Mouse (Mus musculus) heart, adult 2 months (tissue): Measurements from ENCODE around the gene Ccdc148. TPM values are rescaled to one million over a fixed set of nuclear protein-coding genes. Genes with fewer than 3 reads are reported as not detected.

Experiments used
- DNase-seq, 2 experiments: peaks; one replicate each; pipeline ENCODE4 v3.0.0; 2021
- H3K27ac ChIP-seq: fragments of 200-600 bp; 2 replicates; pipeline ENCODE4 v1.8.1; 2022
- H3K27me3 ChIP-seq: fragments of 200-500 bp; 2 replicates; pipeline ENCODE4 v1.6.1; 2012; ENCODE audit warnings: mild to moderate bottlenecking, low read length, inconsistent platforms, mixed read lengths; ENCODE audit not compliant: control insufficient read depth, insufficient read depth
- H3K36me3 ChIP-seq: fragments of 200-500 bp; 2 replicates; pipeline ENCODE4 v1.6.1; 2012; ENCODE audit warnings: low read length, inconsistent platforms; ENCODE audit not compliant: control insufficient read depth, insufficient read depth
- H3K4me1 ChIP-seq: fragments of 200-500 bp; 2 replicates; pipeline ENCODE4 v1.6.1; 2011; ENCODE audit warnings: low read length; ENCODE audit not compliant: control insufficient read depth, insufficient read depth
- H3K4me3 ChIP-seq: fragments of 200-600 bp; 2 replicates; pipeline ENCODE4 v1.8.1; 2022
- H3K79me2 ChIP-seq: fragments of 200-500 bp; replicated peaks from 2 replicates; pipeline ENCODE4 v1.6.1; 2012; ENCODE audit warnings: mild to moderate bottlenecking, inconsistent platforms, low read length, moderate library complexity, mixed read lengths; ENCODE audit not compliant: control insufficient read depth, insufficient read depth
- H3K9ac ChIP-seq: fragments of 200-500 bp; 2 replicates; pipeline ENCODE4 v1.6.1; 2012; ENCODE audit warnings: low read depth, mild to moderate bottlenecking, control low read depth, inconsistent platforms, low read length, mixed read lengths
- CTCF ChIP-seq: fragments of 200-600 bp; IDR thresholded peaks from 2 replicates; pipeline ENCODE4 v1.8.1; 2022; ENCODE audit warnings: antibody characterized with exemption, mild to moderate bottlenecking, moderate library complexity
- EP300 ChIP-seq: fragments of 200-500 bp; IDR thresholded peaks from 2 replicates; pipeline ENCODE4 v1.6.1; 2011; ENCODE audit warnings: low read depth, low read length, control low read depth; ENCODE audit not compliant: insufficient read depth
- POLR2A ChIP-seq: fragments of 200-500 bp; IDR thresholded peaks from 2 replicates; pipeline ENCODE4 v1.6.1; 2011; ENCODE audit warnings: mild to moderate bottlenecking, low read depth, low read length, control low read depth; ENCODE audit not compliant: insufficient read depth
- WGBS: fragments of 180-500 bp; shearing (Covaris S2); methylation state at CpG from one replicate; pipeline ENCODE4 v1.1.7; 2018; 5-methylcytosine and 5-hydroxymethylcytosine counted together
- intact Hi-C: fragments of 180-260 bp; cut with DNase I; formaldehyde crosslinking; loops from one replicate; pipeline ENCODE4 v1.15.1; 2025
- polyA plus RNA-seq: library from polyadenylated mRNA; depleted of rRNA; stranded (reverse); fragments of >200 nt; gene quantifications from 2 replicates; pipeline ENCODE4 v1.2.3, GENCODE M21; 2012
- total RNA-seq, 2 experiments: library from RNA; stranded (reverse); gene quantifications; 2 replicates each; pipeline ENCODE4 v1.2.3; 2021

The Ccdc148 gene
- total and polyA plus RNA-seq, 3 experiments, result 0.10 to 0.93 (median 0.60) TPM

DNA sequence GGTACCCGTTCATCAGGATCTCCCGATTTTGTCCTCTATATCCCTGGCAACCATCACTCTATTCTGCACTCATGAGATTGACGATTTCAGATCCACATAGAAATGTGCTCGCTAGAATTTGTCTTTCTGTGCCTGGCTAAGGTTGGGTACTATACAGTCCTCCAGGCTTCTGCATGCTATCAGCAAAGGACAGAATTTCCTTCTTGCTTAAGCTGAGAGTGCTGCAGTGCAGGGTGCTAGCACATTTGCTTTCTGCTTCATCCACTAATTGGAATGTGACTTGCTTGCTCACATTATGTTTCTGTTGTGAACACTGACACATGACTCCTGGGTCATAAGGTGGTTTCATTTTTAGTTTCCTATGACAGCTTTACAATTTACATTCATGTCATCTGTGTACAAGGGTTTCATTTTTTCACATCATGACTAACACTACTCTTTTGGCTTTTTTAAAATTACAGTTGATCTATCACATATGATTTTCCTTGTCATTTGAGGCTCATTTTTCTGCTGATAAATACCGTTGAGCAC is 104.8 kb downstream of the Ccdc148 start:
- no peaks in the 10 kb centered on the region for H3K4me1 ChIP-seq
- no peak for TF ChIP-seq EP300
- TF ChIP-seq CTCF, result no peak
- no peak for TF ChIP-seq POLR2A
- H3K4me3 ChIP-seq, result no peak overlapping the region
- no peaks in the 10 kb centered on the region for H3K36me3 ChIP-seq
- intact Hi-C loops, result no loop called here
- 73% methylated on average over 5 of the region's 5 CpGs for WGBS
- H3K79me2 ChIP-seq, result no peaks in the 10 kb centered on the region
- H3K27me3 ChIP-seq, result no peaks in the 10 kb centered on the region
- DNase-seq, result no peak
- H3K27ac ChIP-seq, result no peak overlapping the region
- H3K9ac ChIP-seq, result no peak overlapping the region

DNA sequence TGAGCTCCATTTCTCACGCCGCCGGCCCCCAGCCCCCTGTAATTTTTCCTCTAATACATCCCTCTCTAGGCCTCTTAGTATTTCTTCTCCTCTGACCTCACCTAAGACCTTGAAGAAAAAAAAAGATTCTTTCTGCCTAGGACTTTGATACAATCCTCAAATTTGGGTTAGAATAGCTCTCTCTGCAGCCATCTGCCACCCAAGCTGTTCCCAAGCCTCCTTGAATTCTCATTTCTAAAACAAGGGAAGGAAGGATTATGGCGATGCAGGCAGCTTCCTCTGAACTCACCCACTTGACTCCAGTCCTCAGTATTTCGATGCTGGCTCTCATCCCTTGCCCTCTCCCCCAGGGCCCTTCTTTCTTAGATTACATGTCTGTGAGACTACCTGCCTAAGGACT is 106.1 kb downstream of the Ccdc148 start:
- DNase-seq, result no peak
- WGBS, result 70% methylated on average over 5 of the region's 5 CpGs
- no peaks in the 10 kb centered on the region for H3K27me3 ChIP-seq
- TF ChIP-seq EP300 (no peak), POLR2A (no peak), CTCF (no peak)
- H3K27ac ChIP-seq, result no peak overlapping the region
- H3K36me3 ChIP-seq, result no peaks in the 10 kb centered on the region
- H3K4me1 ChIP-seq, result no peaks in the 10 kb centered on the region
- H3K79me2 ChIP-seq, result no peaks in the 10 kb centered on the region
- no peak overlapping the region for H3K4me3 ChIP-seq
- no peak overlapping the region for H3K9ac ChIP-seq
- intact Hi-C loops, result no loop called here

DNA sequence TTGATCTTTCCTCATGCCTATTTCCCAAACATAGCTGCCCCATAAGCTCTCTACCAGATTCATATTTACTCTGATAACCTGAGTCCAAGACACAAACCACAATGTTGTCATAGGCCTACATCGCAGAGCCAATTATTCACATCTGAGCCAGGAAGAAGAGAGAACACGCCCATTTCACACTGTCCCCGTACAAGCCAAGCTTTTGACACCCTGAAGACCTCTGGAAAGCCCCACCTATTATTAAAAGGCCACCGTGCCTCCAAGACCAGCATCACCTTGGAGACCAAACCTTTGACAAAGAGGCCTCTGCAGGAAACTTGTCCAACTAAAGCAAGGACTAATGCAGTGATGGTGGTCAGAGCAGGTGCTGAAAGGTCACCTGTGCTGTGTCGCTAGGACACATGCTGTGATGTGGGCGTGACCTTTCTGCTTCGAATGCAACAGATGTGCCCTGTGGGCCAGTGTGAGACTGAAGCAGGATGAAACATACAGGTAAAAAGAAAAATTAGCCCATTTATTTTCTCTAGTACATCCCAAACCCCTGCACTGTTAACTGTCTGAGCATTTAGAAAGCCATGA is 106.9 kb downstream of the Ccdc148 start:
- Histone ChIP-seq H3K4me1 (no peaks in the 10 kb centered on the region), H3K4me3 (no peak overlapping the region), H3K27me3 (no peaks in the 10 kb centered on the region), H3K36me3 (no peaks in the 10 kb centered on the region), H3K79me2 (no peaks in the 10 kb centered on the region), H3K9ac (no peak overlapping the region), H3K27ac (no peak overlapping the region)
- intact Hi-C loops, result no loop called here
- WGBS, result 58% methylated on average over 7 of the region's 7 CpGs
- DNase-seq, result no peak
- TF ChIP-seq POLR2A (no peak), EP300 (no peak)

DNA sequence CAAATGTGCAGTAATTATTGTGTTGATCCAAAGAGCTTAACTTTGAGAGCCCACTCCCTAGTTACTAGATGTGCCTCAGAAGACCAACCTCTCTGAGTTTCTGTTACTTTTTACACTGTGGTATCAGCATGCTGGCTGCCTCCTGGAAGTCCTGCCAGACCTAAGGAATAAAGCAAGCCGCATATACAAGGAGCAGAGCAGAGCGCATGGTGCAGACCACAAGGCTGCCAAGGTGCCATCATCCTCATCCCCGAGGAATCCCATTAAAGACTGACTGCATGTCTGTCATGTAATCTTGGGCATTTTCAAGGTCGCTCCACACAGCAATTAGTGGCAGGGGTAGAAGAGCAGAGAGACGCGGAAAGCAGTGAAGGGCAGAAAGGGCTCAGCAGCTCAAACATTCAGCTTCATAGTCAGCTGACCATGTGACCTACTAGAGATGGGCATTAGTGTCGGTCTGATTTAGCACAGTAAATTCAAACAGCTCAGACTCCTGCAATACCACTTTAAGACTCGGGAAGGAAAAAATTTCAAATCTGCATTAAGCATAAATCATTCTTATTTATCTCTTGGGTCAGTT is 110.1 kb downstream of the Ccdc148 start:
- H3K9ac ChIP-seq, result no peak overlapping the region
- intact Hi-C loops, result no loop called here

DNA sequence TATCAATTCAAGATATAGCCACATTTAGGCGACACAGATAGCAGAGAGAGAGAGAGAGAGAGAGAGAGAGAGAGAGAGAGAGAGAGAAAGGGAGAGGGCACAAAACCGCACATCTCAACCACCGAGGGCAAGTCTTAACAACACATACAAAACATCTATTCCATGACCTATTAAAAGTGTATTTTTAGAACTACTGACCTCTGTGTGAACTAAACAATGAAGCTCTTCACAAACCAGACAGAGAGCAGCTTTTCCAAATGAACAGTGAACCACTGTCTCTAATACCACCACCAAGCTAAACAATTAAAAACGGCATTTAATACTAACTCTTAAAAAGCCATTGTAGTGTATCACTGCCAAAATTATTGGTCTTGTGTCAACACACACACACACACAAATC is 110.8 kb downstream of the Ccdc148 start:
- 53% methylated on average over 4 of the region's 4 CpGs for WGBS
- H3K27me3 ChIP-seq, result no peaks in the 10 kb centered on the region
- H3K36me3 ChIP-seq, result no peaks in the 10 kb centered on the region
- H3K4me3 ChIP-seq, result no peak overlapping the region
- H3K9ac ChIP-seq, result no peak overlapping the region
- DNase-seq, result no peak
- TF ChIP-seq CTCF, result no peak
- no peak for TF ChIP-seq POLR2A
- TF ChIP-seq EP300, result no peak
- H3K4me1 ChIP-seq, result no peaks in the 10 kb centered on the region
- H3K27ac ChIP-seq, result no peak overlapping the region
- intact Hi-C loops, result no loop called here
- no peaks in the 10 kb centered on the region for H3K79me2 ChIP-seq

More for the DNA sequence above, 110.1 kb downstream of the Ccdc148 start:
- Histone ChIP-seq H3K27me3 (no peaks in the 10 kb centered on the region), H3K36me3 (no peaks in the 10 kb centered on the region), H3K79me2 (no peaks in the 10 kb centered on the region), H3K27ac (no peak overlapping the region), H3K4me1 (no peaks in the 10 kb centered on the region), H3K4me3 (no peak overlapping the region)
- no peak for DNase-seq
- no peak for TF ChIP-seq EP300
- TF ChIP-seq CTCF, result no peak
- TF ChIP-seq POLR2A, result no peak
- WGBS, result 76% methylated on average over 8 of the region's 8 CpGs

DNA sequence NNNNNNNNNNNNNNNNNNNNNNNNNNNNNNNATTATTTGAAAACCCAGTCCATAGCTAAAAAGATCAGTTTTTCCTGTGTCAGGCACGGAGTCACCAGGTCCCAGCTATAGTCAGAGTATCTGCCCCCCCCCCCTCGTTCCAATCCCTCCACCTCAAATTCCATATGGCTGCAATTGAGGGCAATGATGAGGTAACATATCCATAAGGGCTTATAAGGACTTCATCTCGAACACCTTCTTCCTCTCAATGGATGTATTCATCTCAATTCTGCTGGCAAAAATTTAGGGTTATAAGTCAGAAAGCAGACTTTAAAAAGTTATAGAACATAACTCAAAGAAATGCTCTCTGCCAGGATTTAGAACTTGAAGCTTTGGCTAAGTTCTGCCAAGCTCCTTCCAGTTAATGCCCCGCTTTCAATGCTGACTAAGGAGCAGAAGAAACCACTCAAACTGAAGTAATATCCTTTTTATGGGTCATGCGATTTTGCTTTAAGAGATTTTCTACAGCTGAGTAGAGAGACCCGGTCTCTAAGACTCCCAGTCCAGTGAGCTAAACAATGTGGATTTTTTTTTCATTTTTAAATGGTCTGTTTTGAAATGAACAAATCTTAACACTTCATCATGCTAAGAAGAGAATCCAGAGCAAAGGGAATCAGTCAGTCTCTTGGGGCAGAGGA is 111.6 kb downstream of the Ccdc148 start:
- Histone ChIP-seq H3K27me3 (no peaks in the 10 kb centered on the region), H3K36me3 (no peaks in the 10 kb centered on the region), H3K27ac (no peak overlapping the region), H3K4me3 (no peak overlapping the region), H3K79me2 (no peaks in the 10 kb centered on the region), H3K4me1 (no peaks in the 10 kb centered on the region), H3K9ac (no peak overlapping the region)
- intact Hi-C loops, result no loop called here
- DNase-seq, result no peak
- WGBS, result 84% methylated on average over 6 of the region's 6 CpGs
- TF ChIP-seq CTCF, result no peak
- no peak for TF ChIP-seq POLR2A
- no peak for TF ChIP-seq EP300
